Mouse (Mus musculus) kidney, adult 18-20 months (tissue): Measurements from ENCODE around the gene Ndst4.

Experiments used
- DNase-seq: peaks from one replicate; pipeline ENCODE4 v3.0.0; 2021

Ndst4 gene

DNA sequence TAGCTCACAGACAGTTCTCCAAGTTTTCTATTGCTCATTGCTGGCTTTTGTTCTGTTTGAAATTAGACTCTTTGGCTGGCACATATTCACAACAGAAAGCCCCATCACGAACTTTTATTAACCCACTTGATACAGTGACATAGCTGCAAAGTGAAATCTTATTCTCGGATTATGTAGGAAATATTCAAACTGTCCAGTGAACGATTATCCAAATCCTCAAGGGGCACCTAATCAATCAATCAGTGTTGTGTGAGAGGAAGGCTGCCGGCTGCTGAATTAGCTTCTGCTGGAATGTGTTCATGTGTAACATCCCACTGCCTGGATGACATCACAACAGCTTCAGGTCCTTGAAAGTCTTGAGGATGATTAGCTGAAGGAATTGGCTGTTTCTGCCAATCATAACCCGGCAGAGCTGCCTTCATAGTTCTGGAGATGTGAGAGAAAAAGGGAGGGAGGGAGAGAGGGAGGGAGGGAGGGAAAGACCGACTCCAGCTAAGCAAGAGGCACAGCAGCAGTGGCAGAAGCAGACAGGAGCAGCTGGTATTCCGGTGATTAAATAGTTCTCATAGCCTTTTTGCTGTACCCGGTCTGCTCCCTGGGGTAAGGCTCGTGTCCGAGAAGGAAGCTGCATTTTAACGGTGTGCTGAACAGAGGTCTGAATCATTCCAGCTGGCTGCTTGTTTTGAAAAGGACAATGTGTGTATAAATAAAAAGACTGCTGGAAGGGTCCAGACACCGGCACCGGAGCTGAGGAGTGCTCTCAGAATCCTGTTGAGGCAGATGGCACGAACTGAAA is at the start of gene Ndst4:
TSS of gene Ndst4 (plus strand) at position 476 of the 796 bp plus-strand sequence.
- DNase-seq: no peak

DNA sequence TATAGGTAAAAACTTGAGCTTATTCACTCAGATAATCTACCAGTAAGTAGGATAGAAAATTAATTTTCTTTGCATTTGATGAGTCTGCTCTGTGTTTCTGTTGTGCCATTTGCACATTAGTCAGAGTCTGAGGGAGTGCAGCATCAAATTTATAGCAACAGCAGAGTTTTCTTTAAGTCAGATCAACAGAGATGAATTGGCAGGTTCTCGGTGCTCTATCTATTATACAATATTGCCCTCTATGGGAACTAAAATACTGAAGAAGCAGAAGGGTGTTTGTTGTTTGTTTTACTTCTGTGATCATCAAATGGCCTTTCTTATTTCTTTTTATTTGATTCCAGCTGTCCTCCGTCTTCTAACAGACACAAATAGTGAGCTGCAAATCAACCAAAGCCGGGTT is 6.4 kb upstream of the Ndst4 start:
- DNase-seq: no peak

DNA sequence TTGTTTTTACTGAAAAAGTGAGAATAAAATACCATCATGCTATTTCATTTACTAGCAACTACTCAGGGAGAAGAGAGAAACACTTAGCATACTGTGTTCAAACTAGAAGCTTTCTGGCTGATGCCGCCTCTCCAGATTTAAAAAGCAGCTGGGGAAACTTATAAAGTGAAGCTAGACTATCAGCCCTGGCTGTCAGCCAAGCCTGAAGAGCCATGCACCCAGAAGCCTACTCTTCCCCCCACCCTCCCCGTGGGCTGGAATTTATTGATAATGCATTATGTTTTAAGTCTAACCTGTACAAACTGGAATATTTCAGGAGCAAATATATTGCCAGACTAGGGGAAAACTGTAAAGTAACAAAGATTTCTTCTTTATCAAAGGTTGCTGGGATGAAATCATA is 2.6 kb downstream of the Ndst4 start:
- DNase-seq: no peak

DNA sequence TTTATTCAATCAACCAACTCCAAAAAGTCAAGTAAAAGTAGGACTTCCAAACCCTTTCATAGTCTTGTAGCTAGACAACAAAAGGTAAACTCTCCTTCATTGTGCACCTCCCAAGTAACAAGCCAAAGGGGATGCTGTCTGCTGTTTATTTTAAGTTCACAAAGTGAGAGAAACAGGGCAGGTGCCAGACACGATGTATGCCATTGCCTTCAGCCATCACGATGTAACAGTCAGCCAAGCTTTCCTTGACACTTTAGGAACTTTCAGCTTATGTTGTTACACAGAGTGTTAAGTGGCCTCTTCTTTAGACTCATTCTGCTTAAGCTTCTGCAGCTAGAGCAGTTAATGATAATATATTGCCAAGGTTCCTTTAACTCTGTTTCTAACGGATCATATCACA is 3.1 kb downstream of the Ndst4 start:
- DNase-seq: no peak

DNA sequence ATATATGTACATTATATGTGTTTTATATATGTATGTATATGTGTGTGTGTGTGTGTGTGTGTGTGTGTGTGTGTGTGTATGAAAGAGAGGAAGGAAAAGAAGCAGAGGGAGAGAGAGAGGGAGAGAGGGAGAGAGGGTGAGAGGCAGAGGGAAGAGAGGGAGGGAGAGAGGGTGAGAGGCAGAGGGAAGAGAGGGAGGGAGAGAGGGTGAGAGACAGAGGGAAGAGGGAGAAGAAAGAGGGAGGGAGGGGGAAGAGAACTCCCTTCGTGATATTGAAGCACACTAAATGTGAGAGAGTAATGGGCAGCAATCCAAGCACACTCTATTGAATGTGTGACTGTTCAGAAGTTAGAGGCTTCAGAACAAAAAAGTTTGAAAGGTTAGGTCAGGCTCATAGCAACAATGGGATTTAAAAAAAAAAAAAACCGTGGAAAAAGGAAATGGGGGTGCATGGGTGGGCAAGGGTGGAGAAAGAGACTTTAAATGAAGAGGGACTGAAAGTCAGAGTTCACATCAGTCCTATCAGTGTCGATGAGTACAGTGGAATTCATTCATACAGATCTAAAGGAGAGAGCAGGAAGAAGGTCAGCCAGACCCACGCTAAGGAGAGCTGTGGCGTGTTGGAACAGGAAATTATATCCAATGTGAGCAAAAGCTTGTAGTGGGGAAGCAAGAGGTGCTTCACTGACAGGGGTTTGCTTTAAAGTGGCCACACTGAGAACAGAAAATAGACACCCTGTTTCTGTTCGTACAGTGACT is 63.2 kb downstream of the Ndst4 start:
- no peak for DNase-seq

DNA sequence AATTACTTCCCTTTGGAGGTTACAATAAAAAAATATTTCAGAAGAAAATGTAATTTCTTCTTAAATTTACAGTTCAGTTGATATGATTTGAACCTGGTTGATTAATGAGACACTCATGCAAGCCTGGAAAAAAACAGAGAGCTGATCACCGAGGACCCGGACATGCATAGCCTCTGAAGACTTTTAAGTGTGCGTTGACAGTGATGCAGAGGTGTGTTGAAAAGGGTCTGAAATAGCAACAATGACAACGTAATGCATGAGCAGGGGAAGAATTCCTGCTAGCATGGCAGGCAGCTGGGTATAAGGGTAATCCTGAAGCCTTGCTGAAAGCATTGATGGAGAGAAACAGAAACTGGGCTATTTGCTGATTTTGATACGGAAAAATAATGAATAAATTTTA is 106.2 kb downstream of the Ndst4 start:
- no peak for DNase-seq

DNA sequence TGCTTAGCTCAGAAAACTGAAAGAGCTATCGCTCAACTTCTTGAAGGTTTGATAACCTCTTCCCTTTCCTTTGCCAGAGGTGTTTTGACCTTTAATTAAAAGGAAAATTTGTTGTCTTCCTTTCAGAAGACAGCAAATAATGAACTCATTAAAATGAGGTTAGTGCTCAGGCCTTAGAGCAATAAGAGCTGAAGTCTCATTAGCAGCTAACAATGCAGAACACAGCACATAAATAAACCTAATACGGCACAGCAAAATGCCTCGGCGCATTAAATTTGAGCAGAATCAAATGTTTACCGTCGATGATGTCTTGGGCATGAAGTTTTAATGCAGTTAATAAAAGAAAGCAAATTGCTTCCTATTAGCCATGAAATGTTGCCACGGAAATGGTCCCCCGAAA is 129.5 kb downstream of the Ndst4 start:
- no peak for DNase-seq

DNA sequence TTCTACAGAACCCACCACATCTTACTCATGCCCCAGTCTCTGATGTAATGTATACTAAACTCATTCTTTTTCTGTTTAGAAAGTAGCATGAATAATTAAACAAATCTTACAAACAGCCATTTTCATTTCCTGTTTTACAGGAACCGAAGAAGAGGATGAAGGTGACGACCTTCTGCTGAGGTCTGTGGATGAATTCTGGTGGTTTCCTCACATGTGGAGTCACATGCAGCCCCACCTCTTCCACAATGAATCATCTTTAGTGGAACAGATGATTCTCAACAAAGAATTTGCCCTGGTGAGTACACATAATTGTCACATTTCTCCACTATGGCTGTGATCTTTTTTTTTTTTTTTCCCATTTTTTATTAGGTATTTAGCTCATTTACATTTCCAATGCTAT is 166.7 kb downstream of the Ndst4 start:
- no peak for DNase-seq

DNA sequence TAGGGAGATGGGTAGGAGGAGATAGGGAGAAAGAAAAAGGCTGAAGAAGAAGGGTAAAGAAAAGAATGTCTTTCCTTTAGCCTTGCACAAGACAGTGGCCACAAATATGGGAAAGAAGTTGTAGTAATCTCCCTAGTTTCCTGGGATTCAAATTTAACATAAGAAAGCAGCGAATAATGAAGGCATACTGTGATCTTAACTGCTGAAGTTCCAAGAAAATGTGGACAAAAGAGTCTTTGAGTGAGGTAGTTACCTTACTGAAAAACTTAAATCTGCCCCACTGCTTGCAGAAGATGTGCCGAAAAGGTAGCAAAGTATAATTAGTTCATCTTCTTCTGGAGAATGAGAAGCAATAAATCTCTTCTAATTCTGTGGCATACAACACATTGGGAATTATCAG is 228.4 kb downstream of the Ndst4 start:
- DNase-seq: no peak

DNA sequence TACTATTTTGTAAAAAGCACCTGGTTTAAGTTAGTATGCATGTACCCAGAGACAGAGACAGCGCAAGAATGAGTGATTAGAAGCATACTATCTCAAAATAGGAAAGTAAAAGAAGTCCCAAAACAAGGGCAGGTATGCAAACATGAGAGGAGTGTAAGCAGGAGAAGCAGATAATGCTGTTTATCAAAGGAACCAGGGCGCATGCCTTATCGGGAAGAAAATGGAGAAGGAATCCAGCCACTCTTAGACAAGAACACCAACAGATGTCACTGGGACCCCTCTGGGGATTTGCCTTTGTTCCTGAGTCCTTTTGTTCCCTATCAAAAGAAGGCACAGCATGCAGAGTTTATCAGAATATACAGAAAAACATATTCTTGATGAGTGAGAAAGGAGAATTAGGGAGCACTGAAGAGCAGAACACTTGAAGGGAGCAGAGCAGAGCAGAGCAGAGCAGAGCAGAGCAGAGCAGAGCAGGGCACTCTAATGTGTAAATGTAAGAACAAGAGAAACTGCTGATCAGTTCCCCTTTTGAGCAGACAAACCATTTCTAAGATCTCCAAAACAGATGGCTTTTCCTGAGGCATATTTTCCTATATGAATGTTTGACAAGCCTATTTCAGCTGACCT is 251.2 kb downstream of the Ndst4 start:
- DNase-seq: no peak

DNA sequence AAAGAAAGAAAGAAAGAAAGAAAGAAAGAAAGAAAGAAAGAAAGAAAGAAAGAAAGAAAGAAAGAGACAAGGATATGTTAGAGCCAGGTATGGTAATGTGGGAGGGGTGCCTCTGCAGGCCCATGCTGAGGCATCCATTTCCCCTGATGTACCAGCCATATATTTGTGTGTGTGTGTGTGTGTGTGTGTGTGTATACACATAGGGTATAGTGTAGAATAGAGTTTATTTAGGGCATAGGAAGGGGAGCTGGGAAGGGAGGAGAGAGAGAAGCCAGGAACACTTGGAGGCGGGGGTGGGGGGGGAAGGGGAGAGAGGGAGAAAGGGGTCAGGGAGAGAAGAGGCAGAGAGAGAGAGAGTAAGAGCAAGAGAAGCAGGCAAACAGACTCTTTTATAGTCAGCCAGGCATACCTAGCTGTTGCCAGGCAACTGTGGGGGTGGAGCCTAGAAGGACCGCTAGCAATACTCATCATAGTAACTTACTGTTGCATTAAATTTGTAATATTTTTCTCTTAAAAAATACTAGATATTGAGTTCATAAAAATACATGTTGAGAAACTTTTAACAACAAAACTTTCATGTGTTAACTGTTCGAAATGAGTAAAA is 256.3 kb downstream of the Ndst4 start:
- DNase-seq: no peak

DNA sequence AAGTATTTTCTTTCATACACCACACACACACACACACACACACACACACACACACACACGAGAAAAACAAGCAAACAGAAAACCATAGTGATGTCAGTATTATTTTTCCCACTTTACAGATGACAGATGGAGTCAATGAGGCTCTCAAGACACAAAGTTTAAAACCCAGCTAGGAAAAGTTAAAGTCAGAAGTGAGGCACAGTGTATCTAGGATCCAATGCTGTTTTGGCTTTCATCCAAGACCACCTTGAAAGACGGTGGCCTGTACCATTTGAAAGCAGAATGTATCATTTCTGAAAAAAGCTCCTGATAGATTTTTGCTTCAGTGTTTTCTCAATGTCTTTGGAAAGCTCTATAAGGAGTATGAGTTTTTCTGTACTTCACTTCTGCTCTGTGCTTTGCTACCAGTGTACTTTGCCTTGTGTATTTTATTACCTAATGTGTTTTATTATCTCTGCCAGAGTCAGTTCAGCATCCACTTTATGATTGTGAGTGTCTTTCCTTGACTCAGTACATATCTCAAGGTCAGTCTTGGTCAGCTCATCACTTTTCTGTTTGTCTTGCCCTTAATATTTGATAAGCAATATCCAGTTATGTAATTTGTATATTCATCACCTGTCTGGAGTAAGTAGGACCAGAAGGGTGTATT is 257.1 kb downstream of the Ndst4 start:
- no peak for DNase-seq

DNA sequence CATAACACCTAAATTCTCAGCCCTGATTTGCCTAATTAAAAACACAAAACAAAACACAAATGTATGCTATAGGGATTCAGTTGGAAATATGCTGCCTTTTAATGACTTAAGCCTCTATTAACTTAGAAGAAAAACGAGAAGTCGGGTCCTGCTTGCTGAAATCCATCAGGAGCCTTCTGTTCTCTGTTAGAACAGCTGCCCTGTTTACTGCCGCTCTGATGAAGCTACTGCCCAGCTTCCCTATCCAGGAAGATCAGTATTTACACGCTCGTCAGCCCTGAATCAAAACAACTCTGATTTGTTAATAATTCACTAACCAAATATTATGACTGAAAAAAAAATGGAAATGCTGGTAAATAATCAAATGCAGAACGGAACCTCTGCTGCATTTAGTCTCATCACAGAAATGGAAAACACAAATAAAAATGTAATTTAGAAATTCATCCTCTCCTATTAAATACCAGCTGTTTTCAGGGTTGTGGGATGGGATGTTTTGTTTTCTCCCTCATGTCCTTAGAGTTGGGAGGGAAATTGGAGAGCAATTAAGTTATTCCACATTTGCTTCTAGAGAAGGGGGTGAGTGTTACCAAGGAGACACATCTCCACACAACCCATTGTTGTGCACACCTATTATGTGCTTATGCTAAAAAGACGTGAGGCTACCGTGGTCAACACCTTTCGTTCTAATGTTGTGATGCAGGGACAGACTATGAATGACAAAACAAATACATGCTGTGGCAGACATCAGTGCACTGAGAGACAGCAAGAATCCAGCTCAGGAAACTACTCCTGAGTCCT is 270.3 kb downstream of the Ndst4 start:
- no peak for DNase-seq

DNA sequence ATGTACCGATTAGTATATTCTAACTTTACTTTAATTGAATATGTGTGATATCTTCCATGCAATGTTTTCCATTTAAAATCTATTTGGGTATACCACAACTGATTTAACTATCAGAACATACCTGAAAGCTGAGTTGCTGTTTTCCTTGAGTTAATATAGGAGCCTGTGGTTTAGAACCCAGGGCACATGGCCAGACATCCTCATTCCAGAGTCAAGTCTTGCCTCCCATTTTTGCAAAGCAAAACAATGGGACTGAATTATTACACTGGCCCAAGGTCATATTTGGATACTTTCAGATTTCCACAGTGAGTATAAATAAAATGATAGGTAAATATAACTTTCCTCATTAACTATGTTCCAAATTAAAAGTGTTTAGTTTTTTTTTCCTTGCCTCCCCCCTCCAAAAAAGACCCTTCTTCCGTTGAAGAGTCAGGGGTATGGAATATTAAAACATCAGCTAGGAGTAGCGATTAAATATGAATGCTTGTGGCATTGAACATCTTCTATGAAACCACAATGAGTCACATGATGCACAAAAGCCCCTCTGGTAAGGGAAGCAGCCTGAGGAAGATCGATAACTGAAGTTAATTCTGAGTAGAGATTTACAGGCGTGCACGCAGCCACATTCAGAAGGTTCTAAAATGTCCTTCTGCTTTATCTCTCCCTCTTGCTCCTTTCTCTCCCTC is 271.5 kb downstream of the Ndst4 start:
- DNase-seq: no peak

DNA sequence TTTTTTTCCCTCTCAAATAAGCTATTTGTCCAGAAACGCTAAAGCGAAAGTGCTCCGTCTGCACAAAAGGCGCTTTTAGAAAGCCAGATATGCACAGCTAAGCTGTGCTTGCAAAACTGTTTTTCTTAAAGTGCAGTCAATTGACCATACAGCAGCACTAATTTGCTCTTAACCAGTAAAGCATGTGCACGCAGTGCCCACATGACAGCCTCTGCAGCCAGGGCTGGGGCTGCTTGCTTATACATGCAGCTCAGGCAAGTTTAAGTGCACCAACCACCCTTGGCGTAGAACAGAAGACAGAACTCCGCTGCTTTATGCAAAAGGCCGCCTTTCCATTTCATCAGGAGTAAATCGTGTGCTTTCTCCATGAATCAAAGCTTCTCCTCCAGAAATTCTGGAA is 275.0 kb downstream of the Ndst4 start:
- DNase-seq: no peak

DNA sequence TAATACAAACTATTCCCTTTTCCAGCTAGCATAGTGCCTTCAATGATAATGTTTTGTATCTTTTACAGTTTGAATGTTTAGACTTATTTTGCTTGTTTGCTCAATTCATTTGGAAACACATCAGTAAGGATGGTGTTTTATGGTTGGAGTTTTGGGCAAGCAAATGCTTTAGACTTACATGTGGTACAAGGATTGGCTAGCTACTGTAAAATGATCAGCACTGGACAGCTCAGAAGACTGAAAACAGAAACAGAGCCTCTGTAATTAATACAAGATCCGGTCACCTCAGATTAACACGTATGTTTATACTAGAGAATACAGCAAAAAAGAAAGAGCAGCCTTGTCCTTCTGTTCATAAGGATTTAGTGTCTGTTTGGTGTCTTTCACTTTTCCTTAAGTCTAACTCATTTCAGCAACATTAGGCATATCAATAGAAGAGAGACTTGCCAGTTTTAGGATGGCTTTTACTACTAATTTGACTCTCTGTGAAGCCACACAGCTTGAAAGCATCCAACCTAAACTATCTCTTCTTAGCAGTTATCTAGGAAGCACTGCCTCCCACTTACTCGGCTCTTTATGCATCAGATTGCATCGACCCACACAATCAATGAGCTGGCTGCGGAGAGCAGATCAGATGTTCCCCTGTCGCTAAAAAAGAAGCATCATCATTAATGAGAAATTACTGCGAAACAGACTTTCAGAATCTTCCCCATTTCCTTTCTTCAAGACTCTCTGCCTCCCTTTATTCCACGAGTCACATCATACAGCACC is 279.8 kb downstream of the Ndst4 start:
- DNase-seq: no peak

DNA sequence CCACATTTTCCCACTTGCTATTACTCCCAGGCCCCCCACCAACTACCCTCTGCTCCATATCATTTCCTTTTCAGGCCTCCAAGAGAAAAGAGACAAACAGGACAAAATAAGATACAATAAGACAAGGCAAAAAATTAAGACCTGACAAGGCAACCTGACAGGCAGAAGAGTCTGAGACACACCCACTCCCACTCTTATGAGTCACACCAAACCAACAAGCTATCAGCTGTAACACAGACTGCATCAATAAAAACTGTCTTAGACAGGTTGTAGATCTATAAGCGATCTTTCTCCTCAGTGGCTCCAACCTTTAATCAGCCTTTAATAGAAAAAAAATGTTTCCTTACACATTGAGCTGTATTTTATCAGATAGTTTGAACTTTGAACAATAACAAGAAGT is 280.7 kb downstream of the Ndst4 start:
- DNase-seq: no peak

DNA sequence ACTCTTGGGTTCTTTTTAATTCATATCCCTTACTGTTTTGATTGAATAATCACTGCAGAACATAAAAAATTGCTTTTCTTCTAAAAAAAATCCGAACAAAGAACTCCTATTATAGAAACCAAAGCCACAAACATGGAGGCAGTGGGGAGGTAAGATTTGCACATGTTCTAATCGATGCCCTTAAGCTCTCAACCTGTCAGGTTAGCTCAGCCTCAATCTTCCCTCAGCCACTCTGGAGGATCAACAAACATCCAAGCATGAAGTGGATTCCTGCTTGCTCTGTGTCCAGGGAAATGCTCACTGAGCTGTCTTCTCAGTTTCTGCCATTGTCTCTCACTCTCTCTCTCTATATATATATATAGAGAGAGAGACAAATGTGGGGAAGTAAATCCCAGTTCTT is 283.7 kb downstream of the Ndst4 start:
- DNase-seq: no peak

DNA sequence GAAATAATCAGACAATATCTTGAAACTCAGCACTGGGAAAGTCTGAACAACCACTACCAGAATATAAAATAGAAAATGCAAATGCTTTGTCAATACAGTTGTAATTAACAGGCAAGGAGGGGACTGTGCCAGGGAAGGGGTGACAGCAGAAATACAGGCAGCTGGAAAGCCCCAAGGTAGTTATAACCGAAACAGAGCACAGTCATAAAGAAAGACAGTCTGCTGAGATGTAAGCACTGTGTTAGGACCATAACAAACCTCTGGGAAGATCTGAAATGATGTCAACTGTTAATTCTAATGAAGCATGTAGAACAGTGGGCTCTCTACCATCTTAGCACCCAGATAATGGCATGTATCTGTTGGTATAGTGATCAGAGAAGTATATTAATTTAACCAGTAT is 287.1 kb downstream of the Ndst4 start:
- no peak for DNase-seq

DNA sequence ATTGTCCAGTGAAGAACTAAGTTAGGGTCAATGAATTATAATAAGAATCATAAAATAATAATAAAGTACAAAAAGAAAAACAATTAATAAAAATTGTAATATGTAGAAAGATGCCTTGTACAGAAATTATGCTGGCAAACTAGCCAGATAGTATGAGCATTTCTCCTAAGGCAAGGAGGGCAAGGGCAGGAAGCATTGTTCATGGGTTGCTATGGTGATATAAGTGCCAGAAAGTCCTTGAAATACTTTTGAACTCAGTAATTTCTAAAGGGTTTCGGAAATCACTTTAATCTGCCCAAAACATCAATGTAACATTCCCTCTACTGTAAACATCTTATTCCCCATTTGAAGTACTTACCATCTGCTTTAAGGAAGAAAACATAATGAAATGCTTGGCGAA is 319.1 kb downstream of the Ndst4 start:
- no peak for DNase-seq

DNA sequence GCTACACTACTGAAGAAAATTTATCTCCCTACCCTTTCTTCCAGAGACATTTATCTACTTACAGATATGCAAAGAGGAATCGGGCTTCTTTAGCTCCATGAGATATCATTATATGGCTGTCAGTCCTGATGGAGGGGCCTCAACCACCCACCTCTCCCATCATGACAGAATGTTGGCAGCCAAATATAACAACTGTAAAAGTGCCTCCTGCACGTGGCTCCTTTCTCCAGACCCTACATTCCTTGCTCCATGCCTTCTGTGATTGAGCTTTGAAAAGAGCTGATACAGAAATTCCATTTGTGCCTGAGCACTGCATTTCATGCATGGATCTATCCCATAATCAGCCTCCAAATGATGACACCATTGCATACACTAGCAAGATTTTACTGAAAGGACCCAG is 331.1 kb downstream of the Ndst4 start:
- DNase-seq: no peak
